Mouse (Mus musculus) MEL-GATA-1-ER (cell line): ENCODE measurements around the gene Hid1.

Experiments used
- DNase-seq: peaks from one replicate; pipeline ENCODE4 v3.0.0-alpha.2; 2012; ENCODE audit warnings: low read depth; ENCODE audit errors: extremely low read depth

The Hid1 gene

GRCm38 (mm10) chr11:115337826-115338225, 29.7 kb downstream of the Hid1 start:
- DNase-seq = no peak

- no peak for DNase-seq
Measured at GRCm38 (mm10) chr11:115337350-115337749, 30.2 kb downstream of the Hid1 start.

- no peak for DNase-seq
Measured at GRCm38 (mm10) chr11:115336115-115336514, 31.4 kb downstream of the Hid1 start.

GRCm38 (mm10) chr11:115335223-115335622, 32.3 kb downstream of the Hid1 start:
- no peak for DNase-seq

GRCm38 (mm10) chr11:115334531-115334930, 33.0 kb downstream of the Hid1 start, which contains the start of gene Otop3:
TSS of gene Otop3 (plus strand) at chr11:115334731.
- no peak for DNase-seq

GRCm38 (mm10) chr11:115329339-115329738, 38.2 kb downstream of the Hid1 start:
- DNase-seq = no peak

GRCm38 (mm10) chr11:115326730-115327129, 40.8 kb downstream of the Hid1 start:
- DNase-seq = no peak

GRCm38 (mm10) chr11:115323354-115323753, 44.2 kb downstream of the Hid1 start:
- DNase-seq = no peak

GRCm38 (mm10) chr11:115321906-115322693, 45.5 kb downstream of the Hid1 start, which contains the start of gene Ush1g:
TSS of gene Ush1g (minus strand) at chr11:115322041.
- DNase-seq = no peak

- DNase-seq = no peak
Measured at GRCm38 (mm10) chr11:115319704-115320383, 47.7 kb downstream of the Hid1 start.

- no peak for DNase-seq
Measured at GRCm38 (mm10) chr11:115318245-115319027, 49.1 kb downstream of the Hid1 start.

GRCm38 (mm10) chr11:115317204-115317603, 50.4 kb downstream of the Hid1 start:
- no peak for DNase-seq

- DNase-seq = no peak
Measured at GRCm38 (mm10) chr11:115314249-115314648, 53.3 kb downstream of the Hid1 start.

GRCm38 (mm10) chr11:115308781-115309180, 58.8 kb downstream of the Hid1 start:
- no peak for DNase-seq

- no peak for DNase-seq
Measured at GRCm38 (mm10) chr11:115306863-115307262, 60.7 kb downstream of the Hid1 start, which contains the start of gene Otop2. TSS of gene Otop2 (plus strand) at chr11:115307163.

GRCm38 (mm10) chr11:115303167-115303566, 64.4 kb downstream of the Hid1 start:
- no peak for DNase-seq

GRCm38 (mm10) chr11:115301351-115301750, 66.2 kb downstream of the Hid1 start:
- DNase-seq = no peak

- no peak for DNase-seq
Measured at GRCm38 (mm10) chr11:115300745-115301144, 66.8 kb downstream of the Hid1 start.

- no peak for DNase-seq
Measured at GRCm38 (mm10) chr11:115298160-115298559, 69.4 kb downstream of the Hid1 start.
